Mouse (Mus musculus) kidney, embryonic 16.5 days (tissue): ENCODE measurements around the gene Cript. TPM values are rescaled to one million over a fixed set of nuclear protein-coding genes. Genes with fewer than 3 reads are reported as not detected.

ENCODE experiments used
- ATAC-seq: fragments of 200-750 bp; cut with Nextera tagmentation; 2 replicates; pipeline ENCODE4 v1.8.0; 2017; ENCODE audit warnings: moderate TSS enrichment; ENCODE audit not compliant: low FRiP score, low TSS enrichment
- H3K27ac ChIP-seq: fragments of 300-500 bp; sonication (generic); 2 replicates; pipeline ENCODE4 v1.5.1; 2014; ENCODE audit warnings: low read length
- H3K27me3 ChIP-seq: fragments of 300-500 bp; sonication (generic); 2 replicates; pipeline ENCODE4 v1.6.1; 2014; ENCODE audit warnings: low read length, control low read depth, mixed read lengths; ENCODE audit not compliant: insufficient read depth
- H3K36me3 ChIP-seq: fragments of 300-500 bp; sonication (generic); 2 replicates; pipeline ENCODE4 v1.6.1; 2014; ENCODE audit warnings: low read length, control low read depth, mixed read lengths; ENCODE audit not compliant: insufficient read depth
- H3K4me1 ChIP-seq: fragments of 300-500 bp; sonication (generic); 2 replicates; pipeline ENCODE4 v1.6.1; 2014; ENCODE audit warnings: low read length, control low read depth, mixed read lengths; ENCODE audit not compliant: insufficient read depth
- H3K4me2 ChIP-seq: fragments of 300-500 bp; sonication (generic); replicated peaks from 2 replicates; pipeline ENCODE4 v1.6.1; 2014; ENCODE audit warnings: low read depth, low read length
- H3K4me3 ChIP-seq: fragments of 300-500 bp; sonication (generic); 2 replicates; pipeline ENCODE4 v1.5.1; 2014; ENCODE audit warnings: mild to moderate bottlenecking, low read length
- H3K9ac ChIP-seq: fragments of 300-500 bp; sonication (generic); replicated peaks from 2 replicates; pipeline ENCODE4 v1.6.1; 2014; ENCODE audit warnings: low read length
- H3K9me3 ChIP-seq: fragments of 300-500 bp; sonication (generic); 2 replicates; pipeline ENCODE4 v1.6.1; 2016; ENCODE audit warnings: low read length, control low read depth
- WGBS: fragments of 180-500 bp; shearing (Covaris S2); extraction: QIAGEN DNeasy Blood & Tissue Kit; methylation state at CpG from one replicate; pipeline ENCODE4 v1.1.7; 2014; 5-methylcytosine and 5-hydroxymethylcytosine counted together
- polyA plus RNA-seq: library from polyadenylated mRNA; unstranded; fragments of >200 nt; fragmentation: Nextera tagmentation; extraction: Ambion mirVana; gene quantifications from 2 replicates; pipeline ENCODE4 v1.2.1, GENCODE M21; 2015

The Cript gene
- polyA plus RNA-seq, result 136 and 140 TPM in 2 replicates

DNA sequence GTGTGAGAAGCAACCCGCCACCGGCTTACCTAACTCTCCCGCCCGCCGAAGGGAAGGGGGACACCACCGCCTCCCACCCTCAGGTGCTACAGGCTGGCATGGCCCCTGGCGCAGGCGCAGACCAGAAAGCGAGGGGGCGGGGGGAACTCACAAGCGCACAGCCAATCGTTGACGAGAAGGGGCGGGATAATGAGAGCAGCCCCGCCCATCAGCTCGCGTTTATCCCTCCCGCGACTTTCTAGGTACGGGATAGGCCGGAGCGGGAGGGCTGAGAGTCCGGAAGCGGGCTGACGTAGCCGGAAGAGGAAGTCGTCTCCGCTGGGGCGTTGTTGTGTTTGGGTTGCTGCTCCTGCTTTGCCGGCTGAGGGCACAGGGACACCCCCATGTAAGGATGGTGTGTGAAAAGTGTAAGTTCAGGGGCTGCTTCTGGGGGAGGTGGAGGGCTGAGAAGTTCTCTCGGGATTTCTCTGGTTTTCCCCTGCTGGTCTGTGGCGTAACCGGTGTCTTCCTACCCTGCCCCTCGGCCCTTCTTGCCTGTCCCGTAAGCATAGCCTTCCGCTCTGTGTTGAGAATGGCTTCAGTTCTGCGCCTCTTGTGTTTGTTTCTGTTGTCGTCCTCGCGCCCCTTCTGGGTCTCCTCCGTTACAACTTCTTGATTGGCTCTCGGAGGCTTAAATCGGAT lies at the start of gene Cript, which contains the start of gene Pigf:
Cript (plus strand) TSS at position 282 of the 681 bp plus-strand sequence.
Pigf (minus strand) TSS at position 138 of the 681 bp plus-strand sequence.
- peak; percentile 99 for ATAC-seq
- Histone ChIP-seq H3K27ac (peak within 1 kb of the TSS; percentile 34; the same call in 1 of the 2 replicates), H3K4me1 (peaks cover 17% of the 10 kb centered on the region), H3K9me3 (peaks cover 3% of the 10 kb centered on the region), H3K9ac (peak within 1 kb of the TSS; percentile 86), H3K36me3 (peaks cover 7% of the 10 kb centered on the region), H3K27me3 (no peaks in the 10 kb centered on the region), H3K4me2 (peak within 1 kb of the TSS; percentile 90), H3K4me3 (peak within 1 kb of the TSS; percentile 97)
- WGBS, result under 1% methylated on average over 43 of the region's 43 CpGs

- Histone ChIP-seq H3K9ac (no peak overlapping the region), H3K4me3 (no peak overlapping the region), H3K36me3 (peaks cover 19% of the 10 kb centered on the region), H3K4me1 (no peaks in the 10 kb centered on the region), H3K27ac (no peak overlapping the region), H3K9me3 (no peaks in the 10 kb centered on the region), H3K27me3 (no peaks in the 10 kb centered on the region), H3K4me2 (no peak overlapping the region)
- WGBS, result 66% methylated on average over 10 of the region's 10 CpGs
- no peak for ATAC-seq
Observed at GRCm38 (mm10) chr17:86976387-86976786, 49.0 kb upstream of the Cript start.

- Histone ChIP-seq H3K4me2 (no peak overlapping the region), H3K36me3 (peaks cover 8% of the 10 kb centered on the region; the same call in 1 of the 2 replicates), H3K27ac (no peak overlapping the region), H3K9me3 (no peaks in the 10 kb centered on the region), H3K27me3 (no peaks in the 10 kb centered on the region), H3K9ac (no peak overlapping the region), H3K4me3 (no peak overlapping the region), H3K4me1 (peaks cover 4% of the 10 kb centered on the region; the same call in 1 of the 2 replicates)
- no peak for ATAC-seq
- 86% methylated on average over 6 of the region's 6 CpGs for WGBS
Observed at GRCm38 (mm10) chr17:86978496-86978895, 46.9 kb upstream of the Cript start.

DNA sequence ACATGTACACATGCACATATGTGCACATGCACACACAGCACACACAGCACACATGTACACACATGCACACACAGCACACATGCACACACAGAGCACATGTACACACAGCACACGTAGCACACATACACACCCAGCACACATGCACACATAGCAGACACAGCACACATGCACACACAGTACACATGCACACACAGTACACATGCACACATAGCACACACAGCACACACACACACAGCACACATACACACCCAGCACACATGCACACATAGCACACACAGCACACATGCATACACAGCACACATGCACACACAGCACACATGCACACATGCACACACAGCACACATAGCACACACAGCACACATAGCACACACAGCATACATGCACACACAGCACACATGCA lies 44.1 kb upstream of the Cript start:
- H3K36me3 ChIP-seq, result 0 out of 2 replicates have a peak, but pooled peaks cover 7% of the 10 kb centered on the region
- no peaks in the 10 kb centered on the region for H3K27me3 ChIP-seq
- H3K4me3 ChIP-seq, result no peak overlapping the region
- no peak overlapping the region for H3K27ac ChIP-seq
- H3K4me2 ChIP-seq, result no peak overlapping the region
- no peak for ATAC-seq
- no peak overlapping the region for H3K9ac ChIP-seq
- H3K9me3 ChIP-seq, result no peaks in the 10 kb centered on the region
- H3K4me1 ChIP-seq, result peaks cover 6% of the 10 kb centered on the region
- 91% methylated on average over 1 of the region's 1 CpGs for WGBS

DNA sequence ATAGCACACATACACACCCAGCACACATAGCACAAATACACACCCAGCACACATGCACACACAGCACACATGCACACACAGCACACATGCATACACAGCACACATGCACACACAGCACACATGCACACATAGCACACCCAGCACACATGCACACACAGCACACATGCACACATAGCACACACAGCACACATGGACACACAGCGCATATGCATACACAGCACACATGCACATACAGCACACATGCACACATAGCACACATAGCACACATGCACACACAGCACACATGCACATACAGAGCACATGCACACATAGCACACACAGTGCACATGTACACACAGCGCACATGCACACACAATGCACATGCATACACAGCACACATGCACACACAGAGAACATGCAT lies 43.6 kb upstream of the Cript start:
- WGBS, result 100% methylated on average over 2 of the region's 2 CpGs
- no peak overlapping the region for H3K9ac ChIP-seq

GRCm38 (mm10) chr17:86982497-86982896 lies 42.9 kb upstream of the Cript start:
- WGBS, result 57% methylated on average over 9 of the region's 9 CpGs
- Histone ChIP-seq H3K4me3 (no peak overlapping the region), H3K27me3 (no peaks in the 10 kb centered on the region), H3K36me3 (0 out of 2 replicates have a peak, but pooled peaks cover 7% of the 10 kb centered on the region), H3K9me3 (no peaks in the 10 kb centered on the region), H3K4me2 (no peak overlapping the region), H3K9ac (no peak overlapping the region), H3K27ac (no peak overlapping the region), H3K4me1 (peaks cover 18% of the 10 kb centered on the region)
- peak; percentile 19; the same call in 1 of the 2 replicates for ATAC-seq

More for the DNA sequence above, 43.6 kb upstream of the Cript start:
- 0 out of 2 replicates have a peak, but pooled peaks cover 7% of the 10 kb centered on the region for H3K36me3 ChIP-seq
- ATAC-seq, result no peak
- H3K27me3 ChIP-seq, result no peaks in the 10 kb centered on the region
- no peak overlapping the region for H3K4me3 ChIP-seq
- no peak overlapping the region for H3K27ac ChIP-seq
- H3K4me1 ChIP-seq, result peaks cover 11% of the 10 kb centered on the region
- no peaks in the 10 kb centered on the region for H3K9me3 ChIP-seq
- H3K4me2 ChIP-seq, result no peak overlapping the region

GRCm38 (mm10) chr17:86986449-86987138 lies 38.8 kb upstream of the Cript start:
- H3K4me2 ChIP-seq, result peak overlapping the region; percentile 11
- H3K27me3 ChIP-seq, result no peaks in the 10 kb centered on the region
- H3K9me3 ChIP-seq, result no peaks in the 10 kb centered on the region
- WGBS, result 40% methylated on average over 17 of the region's 17 CpGs
- no peaks in the 10 kb centered on the region for H3K36me3 ChIP-seq
- H3K4me1 ChIP-seq, result peaks cover 18% of the 10 kb centered on the region
- no peak overlapping the region for H3K4me3 ChIP-seq
- H3K27ac ChIP-seq, result no peak overlapping the region; the same call in 1 of the 2 replicates
- ATAC-seq, result 0 out of 2 replicates have a peak, but pooled peaks have one; percentile 14
- no peak overlapping the region for H3K9ac ChIP-seq

GRCm38 (mm10) chr17:86988161-86988560 lies 37.2 kb upstream of the Cript start:
- no peak overlapping the region for H3K27ac ChIP-seq
- H3K27me3 ChIP-seq, result no peaks in the 10 kb centered on the region
- H3K4me3 ChIP-seq, result no peak overlapping the region
- H3K4me2 ChIP-seq, result no peak overlapping the region
- no peaks in the 10 kb centered on the region for H3K36me3 ChIP-seq
- H3K9ac ChIP-seq, result no peak overlapping the region
- peaks cover 14% of the 10 kb centered on the region for H3K4me1 ChIP-seq
- no peak for ATAC-seq
- WGBS, result 87% methylated on average over 5 of the region's 5 CpGs
- H3K9me3 ChIP-seq, result no peaks in the 10 kb centered on the region

GRCm38 (mm10) chr17:86988601-86989184 lies 36.7 kb upstream of the Cript start:
- Histone ChIP-seq H3K27me3 (no peaks in the 10 kb centered on the region), H3K27ac (no peak overlapping the region), H3K4me2 (no peak overlapping the region), H3K36me3 (no peaks in the 10 kb centered on the region), H3K9me3 (no peaks in the 10 kb centered on the region), H3K4me3 (no peak overlapping the region), H3K4me1 (peaks cover 14% of the 10 kb centered on the region), H3K9ac (no peak overlapping the region)
- no peak for ATAC-seq
- 58% methylated on average over 6 of the region's 6 CpGs for WGBS
